Mouse (Mus musculus) intestine, postnatal 0 days (tissue): Measurements from ENCODE around the gene Med1. TPM values are rescaled to one million over a fixed set of nuclear protein-coding genes. Genes with fewer than 3 reads are reported as not detected.
A peak's percentile ranks its signal among the peaks of the same experiment; 100 is the strongest.
"Not testable (repeated sequence)": the region's sequence is repeated elsewhere in the genome, so short reads cannot be mapped to it uniquely, and the experiment has no call there.

Experiments used
- ATAC-seq: fragments of 200-750 bp; cut with Nextera tagmentation; 2 replicates; pipeline ENCODE4 v1.8.0; 2017; ENCODE audit warnings: mild to moderate bottlenecking, moderate TSS enrichment, moderate library complexity
- H3K27ac ChIP-seq: fragments of 300-500 bp; sonication (generic); 2 replicates; pipeline ENCODE4 v1.5.1; 2014; ENCODE audit warnings: mild to moderate bottlenecking, low read depth, low read length, moderate library complexity
- H3K27me3 ChIP-seq: fragments of 300-500 bp; sonication (generic); replicated peaks from 2 replicates; pipeline ENCODE4 v1.6.1; 2014; ENCODE audit warnings: low read length, mixed read lengths; ENCODE audit not compliant: control insufficient read depth, insufficient read depth
- H3K36me3 ChIP-seq: fragments of 300-500 bp; sonication (generic); 2 replicates; pipeline ENCODE4 v1.6.1; 2014; ENCODE audit warnings: mild to moderate bottlenecking, moderate library complexity; ENCODE audit not compliant: control insufficient read depth, insufficient read depth
- H3K4me1 ChIP-seq: fragments of 300-500 bp; sonication (generic); replicated peaks from 2 replicates; pipeline ENCODE4 v1.6.1; 2014; ENCODE audit warnings: antibody characterized with exemption, low read length, mixed read lengths; ENCODE audit not compliant: control insufficient read depth, insufficient read depth
- H3K4me2 ChIP-seq: fragments of 300-500 bp; sonication (generic); replicated peaks from 2 replicates; pipeline ENCODE4 v1.6.1; 2014; ENCODE audit warnings: low read depth, mild to moderate bottlenecking, moderate library complexity
- H3K4me3 ChIP-seq: fragments of 300-500 bp; sonication (generic); 2 replicates; pipeline ENCODE4 v1.5.1; 2014; ENCODE audit warnings: low read depth, low read length
- H3K9ac ChIP-seq: fragments of 300-500 bp; sonication (generic); 2 replicates; pipeline ENCODE4 v1.6.1; 2014; ENCODE audit warnings: mild to moderate bottlenecking, low read depth, low read length
- H3K9me3 ChIP-seq: fragments of 300-500 bp; sonication (generic); 2 replicates; pipeline ENCODE4 v1.6.1; 2016; ENCODE audit warnings: mixed run types; ENCODE audit not compliant: control insufficient read depth
- CTCF ChIP-seq: sonication (generic); IDR thresholded peaks from 2 replicates; pipeline ENCODE4 v1.5.1; 2016; ENCODE audit warnings: low read depth, mild to moderate bottlenecking, control low read depth, antibody characterized with exemption, moderate library complexity
- WGBS: fragments of 180-500 bp; shearing (Covaris S2); extraction: QIAGEN DNeasy Blood & Tissue Kit; methylation state at CpG from one replicate; pipeline ENCODE4 v1.1.7; 2014; 5-methylcytosine and 5-hydroxymethylcytosine counted together
- polyA plus RNA-seq: library from polyadenylated mRNA; unstranded; fragments of >200 nt; fragmentation: Nextera tagmentation; extraction: Ambion mirVana; gene quantifications from 2 replicates; pipeline ENCODE4 v1.2.1, GENCODE M21; 2015

Gene Med1
- 25.2 and 25.3 TPM in 2 replicates for polyA plus RNA-seq

DNA sequence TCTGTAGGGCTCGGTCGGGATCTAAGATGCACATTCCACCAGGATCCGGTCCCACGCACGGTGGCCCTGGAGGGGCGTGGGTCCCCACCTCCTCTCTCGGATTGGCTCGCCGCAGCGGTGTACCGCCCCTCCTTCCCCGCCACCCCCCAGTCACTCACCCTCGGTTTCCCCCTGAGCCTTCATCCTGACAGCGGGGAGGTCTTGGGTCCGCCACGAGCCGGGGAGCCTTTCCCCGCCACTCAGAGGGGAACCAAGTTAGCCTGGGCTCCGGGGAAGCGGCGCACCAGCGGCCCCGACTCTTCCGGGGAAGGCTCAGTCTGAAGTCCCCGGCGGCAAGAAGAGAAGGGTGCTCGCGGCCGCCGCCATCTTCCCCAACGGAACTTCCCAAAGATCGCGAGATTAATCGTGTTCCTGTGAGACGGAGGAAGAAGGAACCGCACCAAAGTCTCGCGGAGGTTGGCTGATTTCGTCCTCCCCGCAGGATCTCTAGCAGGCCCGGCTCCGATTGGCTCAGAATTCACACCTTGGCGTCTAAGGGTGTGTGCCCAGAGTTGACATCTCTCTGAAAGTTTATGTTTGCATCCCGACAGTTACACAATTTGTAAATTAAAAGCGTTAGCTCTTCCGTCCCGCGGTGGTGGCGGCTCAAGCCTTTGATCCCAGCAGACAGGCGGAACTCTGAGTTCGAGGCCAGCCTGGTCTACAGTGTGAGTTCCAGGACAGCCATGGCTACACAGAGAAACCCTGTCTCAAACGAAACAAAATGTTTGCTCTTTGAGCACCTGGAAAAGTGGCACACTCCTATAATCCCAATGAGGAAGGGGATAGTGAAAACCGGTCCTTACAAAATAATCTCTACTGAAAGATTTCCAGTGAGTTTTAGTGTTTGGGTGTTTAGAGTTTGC lies at the start of gene Med1:
Gene Med1 (minus strand): TSS at position 393 of the 905 bp plus-strand sequence.
- peak within 1 kb of the TSS; percentile 90 for H3K27ac ChIP-seq
- under 1% methylated on average over 53 of the region's 53 CpGs for WGBS
- no peaks in the 10 kb centered on the region for H3K27me3 ChIP-seq
- no peak; the same call in 1 of the 2 replicates for TF ChIP-seq CTCF
- H3K4me1 ChIP-seq, result no peaks in the 10 kb centered on the region; the same call in 1 of the 2 replicates
- peak within 1 kb of the TSS; percentile 87 for H3K9ac ChIP-seq
- peak within 1 kb of the TSS; percentile 72 for H3K4me2 ChIP-seq
- no peaks in the 10 kb centered on the region for H3K9me3 ChIP-seq
- ATAC-seq, result peak; percentile 97
- peaks cover 10% of the 10 kb centered on the region for H3K36me3 ChIP-seq
- H3K4me3 ChIP-seq, result peak within 1 kb of the TSS; percentile 89

DNA sequence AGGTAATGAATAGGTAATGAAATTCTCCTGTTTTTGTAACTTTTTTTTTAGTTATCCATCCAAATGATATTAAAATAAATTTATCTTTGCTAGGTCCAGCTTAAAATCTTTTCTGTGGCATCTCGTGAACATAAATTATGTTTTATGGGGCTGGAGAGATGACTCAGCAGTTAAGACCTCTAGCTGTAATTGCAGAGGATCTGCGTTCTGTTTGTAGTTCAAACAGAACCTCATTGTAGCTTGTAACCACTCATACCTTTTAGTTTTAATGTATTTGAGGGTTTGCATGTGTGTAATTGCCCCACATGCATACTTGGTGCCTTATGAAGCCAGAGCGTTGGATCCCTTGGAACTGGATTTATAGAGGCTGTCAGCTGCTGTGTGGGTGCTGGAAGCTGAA lies 45.9 kb upstream of the Med1 start:
- Histone ChIP-seq H3K9me3 (no peaks in the 10 kb centered on the region), H3K36me3 (peaks cover 67% of the 10 kb centered on the region), H3K9ac (no peak overlapping the region), H3K4me3 (no peak overlapping the region), H3K27ac (no peak overlapping the region), H3K27me3 (no peaks in the 10 kb centered on the region), H3K4me1 (no peaks in the 10 kb centered on the region), H3K4me2 (no peak overlapping the region)
- 65% methylated on average over 3 of the region's 3 CpGs for WGBS
- no peak for ATAC-seq
- TF ChIP-seq CTCF, result no peak

DNA sequence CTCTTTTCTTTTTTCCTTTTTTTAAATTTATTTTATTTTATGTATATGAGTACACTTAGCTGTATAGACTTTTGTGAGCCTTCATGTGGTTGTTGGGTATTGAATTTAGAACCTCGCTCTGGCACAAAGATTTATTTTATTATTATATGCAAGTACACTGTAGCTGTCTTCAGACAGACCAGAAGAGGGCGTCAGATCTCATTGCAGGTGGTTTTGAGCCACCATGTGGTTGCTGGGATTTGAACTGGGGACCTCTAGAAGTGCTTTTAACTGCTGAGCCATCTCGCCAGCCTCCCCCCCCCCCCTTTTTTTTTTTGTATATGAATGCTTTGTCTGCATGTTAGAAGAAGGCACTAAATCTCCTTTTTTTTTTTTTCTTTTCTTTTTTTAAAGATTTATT lies 45.3 kb upstream of the Med1 start:
- TF ChIP-seq CTCF, result no peak
- no peaks in the 10 kb centered on the region for H3K27me3 ChIP-seq
- ATAC-seq, result no peak
- H3K36me3 ChIP-seq, result peaks cover 67% of the 10 kb centered on the region
- no peaks in the 10 kb centered on the region for H3K9me3 ChIP-seq
- no peak overlapping the region for H3K4me3 ChIP-seq
- WGBS, result 72% methylated on average over 3 of the region's 3 CpGs
- H3K9ac ChIP-seq, result no peak overlapping the region
- H3K4me1 ChIP-seq, result no peaks in the 10 kb centered on the region
- H3K27ac ChIP-seq, result no peak overlapping the region
- H3K4me2 ChIP-seq, result no peak overlapping the region

DNA sequence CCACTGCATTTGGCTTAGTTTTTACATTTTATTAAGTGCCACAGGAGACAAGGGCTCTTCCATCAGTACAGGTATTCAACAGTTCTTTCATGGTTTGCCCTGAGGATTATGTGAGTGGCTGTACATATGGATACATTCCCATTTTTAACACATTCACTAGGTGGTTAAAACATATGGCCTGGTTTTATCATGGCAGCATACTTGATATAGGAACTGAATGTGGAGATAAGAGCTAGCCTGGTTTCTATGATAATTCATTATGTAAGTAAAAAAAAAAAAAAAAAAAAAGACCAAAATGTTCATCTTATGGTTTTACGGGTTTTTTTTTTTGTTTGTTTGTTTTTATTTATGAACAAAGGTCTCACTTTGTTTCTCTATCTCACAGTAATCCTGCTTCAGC lies 33.3 kb upstream of the Med1 start:
- H3K36me3 ChIP-seq, result peaks cover 69% of the 10 kb centered on the region
- ATAC-seq, result no peak
- no peaks in the 10 kb centered on the region for H3K27me3 ChIP-seq
- 83% methylated on average over 1 of the region's 1 CpGs for WGBS
- H3K4me1 ChIP-seq, result no peaks in the 10 kb centered on the region
- H3K9ac ChIP-seq, result no peak overlapping the region
- no peak overlapping the region for H3K4me2 ChIP-seq
- H3K4me3 ChIP-seq, result no peak overlapping the region
- TF ChIP-seq CTCF, result no peak
- H3K9me3 ChIP-seq, result no peaks in the 10 kb centered on the region
- no peak overlapping the region for H3K27ac ChIP-seq

DNA sequence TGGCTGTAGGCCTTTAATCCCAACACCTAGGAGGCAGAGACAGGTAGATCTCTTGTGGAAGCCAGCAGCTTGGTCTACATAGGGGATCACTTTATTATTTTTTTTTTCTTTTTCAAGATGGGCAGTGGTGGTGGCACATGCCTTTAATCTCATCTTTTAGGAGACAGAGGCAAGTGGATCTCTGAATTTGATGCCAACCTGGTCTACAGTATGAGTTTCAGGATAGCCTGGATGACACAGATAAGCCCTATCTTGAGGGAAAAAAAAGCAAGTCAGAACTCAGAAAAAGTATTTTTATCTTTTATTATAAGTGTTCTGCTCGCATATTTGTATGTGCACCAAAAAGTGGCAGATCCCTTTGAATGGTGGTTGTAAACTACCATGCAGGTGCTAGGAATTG lies 20.2 kb upstream of the Med1 start:
- H3K9ac ChIP-seq, result no peak overlapping the region
- no peak overlapping the region for H3K4me2 ChIP-seq
- no peak overlapping the region for H3K4me3 ChIP-seq
- no peak for TF ChIP-seq CTCF
- H3K36me3 ChIP-seq, result peaks cover 49% of the 10 kb centered on the region
- no peaks in the 10 kb centered on the region for H3K27me3 ChIP-seq
- no peak overlapping the region for H3K27ac ChIP-seq
- no peaks in the 10 kb centered on the region for H3K9me3 ChIP-seq
- no peaks in the 10 kb centered on the region for H3K4me1 ChIP-seq
- WGBS, result 54% methylated on average over 1 of the region's 1 CpGs
- no peak for ATAC-seq

DNA sequence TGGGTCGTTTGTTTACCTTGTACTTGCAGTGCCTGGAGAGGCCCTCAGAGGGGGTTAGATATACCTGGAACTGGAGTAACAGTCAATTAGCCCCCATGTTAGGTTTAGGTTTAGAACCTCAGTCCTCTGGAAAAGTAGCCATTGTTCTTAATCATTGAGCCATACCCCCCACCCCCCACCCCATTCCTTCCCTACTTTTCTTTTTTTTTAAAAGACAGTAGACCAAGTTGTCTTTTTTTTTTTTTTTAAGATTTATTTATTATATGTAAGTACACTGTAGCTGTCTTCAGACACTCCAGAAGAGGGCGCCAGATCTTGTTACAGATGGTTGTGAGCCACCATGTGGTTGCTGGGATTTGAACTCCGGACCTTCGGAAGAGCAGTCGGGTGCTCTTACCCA lies 16.6 kb upstream of the Med1 start:
- H3K9me3 ChIP-seq, ATAC-seq, H3K4me3 ChIP-seq, H3K27ac ChIP-seq, H3K4me2 ChIP-seq, H3K4me1 ChIP-seq, H3K27me3 ChIP-seq, H3K9ac ChIP-seq: not testable (repeated sequence)
- 89% methylated on average over 4 of the region's 5 CpGs for WGBS
- peaks cover 43% of the 10 kb centered on the region for H3K36me3 ChIP-seq
